Mouse (Mus musculus) embryonic facial prominence, embryonic 11.5 days (tissue): ENCODE measurements around the gene Gpr183. TPM values are rescaled to one million over a fixed set of nuclear protein-coding genes. Genes with fewer than 3 reads are reported as not detected.

ENCODE experiments used
- ATAC-seq: fragments of 200-750 bp; cut with Nextera tagmentation; replicated peaks from 2 replicates; pipeline ENCODE4 v1.8.0; 2017; ENCODE audit warnings: low read depth; ENCODE audit not compliant: insufficient number of reproducible peaks, low FRiP score, low TSS enrichment
- DNase-seq: peaks from one replicate; pipeline ENCODE4 v3.0.0-alpha.2; 2015; ENCODE audit warnings: low spot score
- H3K27ac ChIP-seq: fragments of 300-500 bp; sonication (generic); replicated peaks from 2 replicates; pipeline ENCODE4 v1.5.1; 2014; ENCODE audit warnings: mild to moderate bottlenecking, low read depth, low read length, control low read depth
- H3K27me3 ChIP-seq: fragments of 300-500 bp; sonication (generic); 2 replicates; pipeline ENCODE4 v1.6.1; 2014; ENCODE audit warnings: mild to moderate bottlenecking, low read length, moderate library complexity, mixed read lengths; ENCODE audit not compliant: control insufficient read depth, insufficient read depth
- H3K36me3 ChIP-seq: fragments of 300-500 bp; sonication (generic); replicated peaks from 2 replicates; pipeline ENCODE4 v1.6.1; 2014; ENCODE audit warnings: low read depth, mild to moderate bottlenecking, low read length, moderate library complexity, mixed read lengths; ENCODE audit not compliant: control insufficient read depth, insufficient read depth
- H3K4me1 ChIP-seq: fragments of 300-500 bp; sonication (generic); 2 replicates; pipeline ENCODE4 v1.6.1; 2014; ENCODE audit warnings: low read length, mixed read lengths; ENCODE audit not compliant: control insufficient read depth, insufficient read depth
- H3K4me2 ChIP-seq: fragments of 300-500 bp; sonication (generic); 2 replicates; pipeline ENCODE4 v1.6.1; 2014; ENCODE audit warnings: low read depth, mild to moderate bottlenecking, control low read depth, low read length, moderate library complexity
- H3K4me3 ChIP-seq: fragments of 300-500 bp; sonication (generic); 2 replicates; pipeline ENCODE4 v1.5.1; 2014; ENCODE audit warnings: low read depth, low read length, control low read depth
- H3K9ac ChIP-seq: fragments of 300-500 bp; sonication (generic); replicated peaks from 2 replicates; pipeline ENCODE4 v1.6.1; 2014; ENCODE audit warnings: mild to moderate bottlenecking, control low read depth, low read length
- H3K9me3 ChIP-seq: fragments of 300-500 bp; sonication (generic); replicated peaks from 2 replicates; pipeline ENCODE4 v1.6.1; 2016; ENCODE audit warnings: mild to moderate bottlenecking, low read length, inconsistent platforms, mixed read lengths; ENCODE audit not compliant: control insufficient read depth
- WGBS: fragments of 180-500 bp; shearing (Covaris S2); extraction: QIAGEN DNeasy Blood & Tissue Kit; methylation state at CpG from one replicate; pipeline ENCODE4 v1.1.7; 2014; 5-methylcytosine and 5-hydroxymethylcytosine counted together
- polyA plus RNA-seq: library from polyadenylated mRNA; unstranded; fragments of >200 nt; fragmentation: Nextera tagmentation; extraction: Ambion mirVana; gene quantifications from 2 replicates; pipeline ENCODE4 v1.2.1, GENCODE M21; 2014

Gene Gpr183
- polyA plus RNA-seq, 1 experiment from 2014 or later: 4.3 TPM

DNA sequence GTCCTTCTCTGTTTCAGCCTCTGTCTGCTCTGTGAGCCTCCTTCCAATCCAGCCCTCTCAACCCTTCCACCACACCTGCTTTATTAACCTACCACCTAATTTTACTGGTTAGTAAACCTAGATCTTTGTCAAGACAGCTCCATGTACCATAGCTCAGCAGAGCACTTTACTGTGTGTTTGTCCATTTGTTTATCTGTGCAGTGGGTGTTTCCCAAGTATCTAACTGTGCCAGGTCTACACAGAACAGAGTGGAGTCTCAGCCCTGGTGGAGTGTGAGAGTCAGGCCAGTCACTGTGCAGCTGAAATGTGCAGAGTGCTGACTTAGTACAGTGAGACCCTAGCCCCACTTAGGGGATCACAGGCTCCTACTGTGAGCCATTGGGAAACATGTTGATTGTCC, 38.8 kb upstream of the Gpr183 start:
- Histone ChIP-seq H3K4me1 (no peaks in the 10 kb centered on the region), H3K9me3 (no peaks in the 10 kb centered on the region), H3K27me3 (no peaks in the 10 kb centered on the region), H3K36me3 (no peaks in the 10 kb centered on the region), H3K4me2 (no peak overlapping the region), H3K4me3 (no peak overlapping the region), H3K27ac (no peak overlapping the region), H3K9ac (no peak overlapping the region)
- ATAC-seq: no peak
- DNase-seq: no peak

DNA sequence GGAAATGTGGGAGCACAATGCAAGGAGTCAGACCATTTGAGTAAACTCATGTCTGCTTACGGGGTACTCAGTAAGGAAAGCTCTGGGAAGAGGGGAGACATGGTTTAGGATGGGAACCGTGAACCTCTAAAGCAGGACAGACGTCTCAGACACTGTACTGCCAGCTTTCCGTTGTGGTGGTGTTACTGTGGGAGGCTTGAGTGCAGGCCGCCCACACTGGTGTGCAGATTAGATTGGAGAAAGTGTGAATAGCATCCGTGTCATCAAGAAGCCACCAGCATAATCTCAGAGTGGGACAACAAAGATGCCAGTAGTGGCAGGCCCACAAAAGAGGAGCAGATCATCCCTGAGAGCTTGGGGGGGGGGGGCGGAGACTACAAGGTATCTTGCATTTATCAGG, 37.2 kb upstream of the Gpr183 start:
- Histone ChIP-seq H3K4me1 (no peaks in the 10 kb centered on the region), H3K27ac (no peak overlapping the region), H3K4me3 (no peak overlapping the region), H3K9me3 (no peaks in the 10 kb centered on the region), H3K36me3 (no peaks in the 10 kb centered on the region), H3K27me3 (no peaks in the 10 kb centered on the region), H3K9ac (no peak overlapping the region), H3K4me2 (no peak overlapping the region)
- ATAC-seq (no peak), DNase-seq (no peak)
- 87% methylated on average over 7 of the region's 7 CpGs for WGBS

DNA sequence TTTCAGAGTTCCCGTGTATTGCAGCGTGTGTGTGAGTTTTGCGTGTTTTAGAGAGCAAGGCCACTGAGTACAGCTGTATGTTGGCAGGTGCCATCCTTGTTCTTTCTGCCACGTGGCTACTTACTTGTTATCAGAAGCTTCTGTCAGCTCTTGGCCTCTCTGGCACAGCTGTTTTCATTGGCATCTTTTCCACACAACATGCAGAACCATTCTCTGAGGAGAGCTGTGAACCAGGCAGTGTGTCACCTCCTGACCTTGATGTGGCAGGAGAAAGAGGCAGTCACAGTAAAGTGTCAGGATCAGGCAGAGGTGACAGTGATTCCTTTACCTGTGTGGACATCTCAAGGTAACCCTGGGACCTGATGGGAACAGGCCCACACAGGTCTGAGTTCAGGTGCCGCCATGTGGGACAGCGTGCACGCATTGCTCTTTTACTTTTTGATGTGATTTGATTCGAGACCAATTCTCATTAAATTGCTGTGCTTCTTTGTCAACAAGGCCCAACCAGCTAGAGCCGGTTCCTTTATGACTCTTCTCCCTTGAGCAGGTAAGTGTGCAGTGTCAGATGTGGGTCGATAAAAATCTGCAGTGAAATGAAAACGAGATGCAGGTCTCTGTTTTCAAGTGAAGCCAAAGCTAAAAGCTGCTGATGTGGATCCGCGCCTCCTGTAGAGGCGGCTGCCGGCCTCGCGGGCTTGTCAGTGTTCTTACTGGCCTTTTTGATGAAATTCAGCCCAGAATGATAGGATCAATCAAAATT, 35.5 kb upstream of the Gpr183 start:
- Histone ChIP-seq H3K4me2 (no peak overlapping the region), H3K4me3 (no peak overlapping the region), H3K27me3 (no peaks in the 10 kb centered on the region), H3K36me3 (no peaks in the 10 kb centered on the region), H3K9me3 (no peaks in the 10 kb centered on the region), H3K27ac (no peak overlapping the region), H3K9ac (no peak overlapping the region), H3K4me1 (no peaks in the 10 kb centered on the region)
- WGBS: 93% methylated on average over 17 of the region's 17 CpGs
- no peak for DNase-seq
- ATAC-seq: no peak

DNA sequence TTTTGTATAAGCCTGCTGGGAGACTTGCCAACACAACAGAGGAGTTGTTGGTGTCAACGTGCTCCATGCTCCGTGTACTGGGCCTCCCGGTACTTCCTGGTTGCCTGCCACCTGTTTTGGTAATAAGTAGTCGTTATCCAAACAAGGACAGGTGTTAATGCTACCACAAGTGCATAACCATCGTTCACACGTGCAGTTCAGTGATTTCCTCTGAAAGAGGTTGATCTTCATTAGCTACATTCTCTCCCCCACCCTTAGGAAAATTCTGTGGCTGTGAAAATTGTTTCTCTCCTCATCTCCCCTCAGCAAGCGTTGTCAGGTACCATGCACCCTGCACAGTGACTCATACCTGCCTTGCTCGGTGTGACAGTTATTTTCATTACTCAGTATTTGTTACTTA, 34.5 kb upstream of the Gpr183 start:
- no peak overlapping the region for H3K9ac ChIP-seq
- no peaks in the 10 kb centered on the region for H3K27me3 ChIP-seq
- DNase-seq (no peak), ATAC-seq (no peak)
- 90% methylated on average over 8 of the region's 8 CpGs for WGBS
- H3K4me2 ChIP-seq: no peak overlapping the region
- no peaks in the 10 kb centered on the region for H3K36me3 ChIP-seq
- no peaks in the 10 kb centered on the region for H3K4me1 ChIP-seq
- no peaks in the 10 kb centered on the region for H3K9me3 ChIP-seq
- no peak overlapping the region for H3K4me3 ChIP-seq
- no peak overlapping the region for H3K27ac ChIP-seq

DNA sequence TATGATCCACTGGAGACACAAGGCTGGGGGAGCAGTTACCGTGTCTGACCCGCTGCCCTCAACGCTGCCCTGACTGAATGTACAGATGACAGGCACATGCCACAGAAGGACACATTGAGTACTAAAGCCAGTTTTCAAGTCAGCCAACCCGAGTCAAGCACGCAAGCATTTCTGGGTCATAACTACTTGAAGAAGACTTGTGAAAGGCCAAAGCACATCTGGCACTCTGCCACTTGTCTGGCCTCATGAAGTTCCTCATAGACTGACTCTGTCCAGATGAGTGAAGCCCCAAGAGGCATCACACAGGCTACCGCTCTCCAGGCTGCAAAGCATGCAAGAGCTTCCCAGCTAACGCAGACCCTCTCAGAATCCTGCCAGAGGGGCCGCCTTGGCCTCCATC, 31.8 kb upstream of the Gpr183 start:
- Histone ChIP-seq H3K4me1 (no peaks in the 10 kb centered on the region), H3K9me3 (no peaks in the 10 kb centered on the region), H3K27me3 (no peaks in the 10 kb centered on the region), H3K27ac (no peak overlapping the region), H3K4me2 (no peak overlapping the region), H3K4me3 (no peak overlapping the region), H3K9ac (no peak overlapping the region), H3K36me3 (no peaks in the 10 kb centered on the region)
- DNase-seq (no peak), ATAC-seq (no peak)
- WGBS: 89% methylated on average over 8 of the region's 8 CpGs

DNA sequence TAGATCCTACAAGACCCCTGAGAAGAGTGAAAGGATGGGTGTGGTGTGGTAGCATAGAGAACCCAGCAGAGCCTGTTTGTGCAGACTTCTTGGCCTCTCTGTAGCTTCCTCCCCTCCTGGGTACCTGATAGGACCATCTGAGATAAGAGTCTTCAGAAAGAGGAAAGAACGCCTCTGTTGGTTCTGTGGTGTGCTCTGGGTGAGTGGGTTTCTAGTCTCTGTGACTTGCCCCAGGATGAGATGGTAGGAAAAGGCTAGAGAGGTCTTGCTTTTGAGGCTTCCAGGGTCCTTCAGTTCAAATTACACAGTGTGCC, 30.5 kb upstream of the Gpr183 start:
- H3K4me2 ChIP-seq: no peak overlapping the region
- H3K9ac ChIP-seq: no peak overlapping the region
- no peaks in the 10 kb centered on the region for H3K9me3 ChIP-seq
- no peaks in the 10 kb centered on the region for H3K4me1 ChIP-seq
- WGBS: 79% methylated on average over 1 of the region's 1 CpGs
- no peaks in the 10 kb centered on the region for H3K27me3 ChIP-seq
- DNase-seq (no peak), ATAC-seq (no peak)
- H3K36me3 ChIP-seq: no peaks in the 10 kb centered on the region
- no peak overlapping the region for H3K4me3 ChIP-seq
- no peak overlapping the region for H3K27ac ChIP-seq

DNA sequence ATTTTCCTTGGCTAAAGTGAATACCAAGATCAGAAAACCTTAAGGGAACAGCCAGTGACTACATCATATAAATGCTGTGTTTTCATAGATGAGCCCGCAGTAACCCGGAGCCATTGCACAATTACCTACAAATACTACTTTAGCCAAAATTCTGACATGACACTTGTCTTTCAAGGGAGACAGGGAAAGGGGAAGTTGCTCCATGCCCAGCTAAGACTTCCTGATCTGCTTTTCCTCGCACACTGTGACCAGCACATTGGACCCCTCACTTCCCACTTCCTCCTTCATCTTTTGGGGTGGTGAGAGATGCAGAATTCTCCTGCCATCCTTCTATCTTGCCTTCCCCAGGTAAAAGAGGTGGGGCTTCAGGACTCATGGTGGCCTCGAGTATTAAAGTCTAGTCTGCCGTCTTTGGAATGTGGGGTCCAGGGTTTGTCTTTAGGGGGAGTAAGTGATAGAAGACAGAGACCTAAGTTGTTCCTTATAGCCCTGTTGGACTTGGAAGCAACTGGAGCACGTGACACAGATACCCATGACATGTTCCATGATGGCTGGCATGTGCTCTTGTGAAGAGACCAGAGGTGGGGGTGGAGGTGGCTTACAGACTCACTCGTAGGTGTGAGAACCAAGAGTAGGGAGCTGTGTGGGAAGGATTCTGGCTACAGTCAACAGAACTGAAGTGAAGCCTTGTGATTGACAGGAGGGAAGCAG, 30.0 kb upstream of the Gpr183 start:
- H3K27ac ChIP-seq: no peak overlapping the region
- no peak overlapping the region for H3K4me3 ChIP-seq
- no peaks in the 10 kb centered on the region for H3K27me3 ChIP-seq
- no peak overlapping the region for H3K9ac ChIP-seq
- 91% methylated on average over 7 of the region's 7 CpGs for WGBS
- no peak overlapping the region for H3K4me2 ChIP-seq
- ATAC-seq: no peak
- H3K4me1 ChIP-seq: no peaks in the 10 kb centered on the region
- H3K36me3 ChIP-seq: no peaks in the 10 kb centered on the region
- H3K9me3 ChIP-seq: no peaks in the 10 kb centered on the region
- DNase-seq: no peak

DNA sequence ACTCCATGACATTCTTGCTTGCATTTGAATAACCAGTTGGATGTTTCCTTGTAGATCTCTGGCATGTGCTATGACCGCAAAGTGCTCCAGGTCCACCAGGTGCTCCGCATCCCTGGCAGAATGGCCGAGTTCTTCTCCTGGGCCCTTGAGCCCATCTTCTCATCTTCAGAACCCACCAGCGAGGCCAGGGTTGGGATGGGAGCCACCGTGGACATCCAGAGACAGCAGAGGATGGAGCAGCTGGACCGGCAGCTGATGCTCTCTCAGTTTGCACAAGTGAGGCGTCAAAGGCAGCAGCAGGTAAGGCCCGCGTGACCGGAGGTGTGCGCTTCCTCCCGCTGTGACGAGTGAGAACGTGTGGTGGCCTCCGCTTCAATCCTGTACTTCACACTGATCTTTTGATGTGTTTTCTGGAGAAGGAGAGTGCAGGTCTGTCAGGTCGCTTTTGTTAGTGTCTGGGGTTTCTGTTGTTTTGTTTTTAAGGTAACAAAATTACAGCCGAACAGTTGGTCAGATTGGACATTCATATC, 29.2 kb upstream of the Gpr183 start:
- no peak overlapping the region for H3K27ac ChIP-seq
- no peak for DNase-seq

More for the DNA sequence above, 29.2 kb upstream of the Gpr183 start:
- Histone ChIP-seq H3K9ac (no peak overlapping the region), H3K4me1 (no peaks in the 10 kb centered on the region), H3K9me3 (no peaks in the 10 kb centered on the region), H3K36me3 (no peaks in the 10 kb centered on the region), H3K4me3 (no peak overlapping the region), H3K27me3 (no peaks in the 10 kb centered on the region), H3K4me2 (no peak overlapping the region)
- WGBS: 94% methylated on average over 17 of the region's 17 CpGs
- ATAC-seq: no peak
